Mouse (Mus musculus): ENCODE measurements at regions not wholly inside any gene's neighbourhood (a gene's known extent, or its start where the extent isn't known, plus 50 kb on each side); places are given as distances from the start of the nearest gene placed in this dataset.
A peak's percentile ranks its signal among the peaks of the same experiment; 100 is the strongest.

DNA sequence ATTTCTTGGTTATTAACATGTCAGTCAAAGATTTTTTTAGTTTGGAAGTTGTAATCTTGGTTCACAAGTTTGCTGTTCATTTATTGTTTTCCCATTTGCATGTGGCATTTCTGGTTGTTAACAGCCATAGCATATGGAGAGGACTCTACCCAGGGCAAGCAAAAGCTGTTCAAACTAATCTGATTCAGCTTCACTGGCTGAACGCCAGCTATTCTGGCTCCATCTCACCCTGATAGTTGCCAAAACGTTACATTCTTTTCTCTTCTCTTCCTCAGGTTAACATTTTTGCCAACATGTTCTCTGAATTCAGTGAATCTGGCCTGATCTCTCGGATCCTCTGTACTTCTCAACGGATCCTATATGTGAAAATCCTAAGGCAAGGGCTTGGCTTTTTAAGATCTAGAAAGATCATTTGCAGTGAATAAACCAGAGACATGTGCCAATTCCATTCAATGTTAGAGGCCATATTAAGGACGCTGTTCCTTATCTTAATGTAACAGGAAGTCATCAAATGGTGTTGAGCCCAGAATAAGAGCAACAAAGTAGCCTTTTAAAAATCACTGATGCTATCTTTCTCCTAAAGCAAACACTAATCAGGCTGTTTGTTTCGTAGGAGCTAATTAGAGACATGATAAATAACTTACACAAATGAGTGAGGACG lies 82.2 kb upstream of the Tac1 start:
- DNase-seq (ENCODE audit: low spot score in 2 of 2), result peak in 1 of 2 experiments; percentile 28

DNA sequence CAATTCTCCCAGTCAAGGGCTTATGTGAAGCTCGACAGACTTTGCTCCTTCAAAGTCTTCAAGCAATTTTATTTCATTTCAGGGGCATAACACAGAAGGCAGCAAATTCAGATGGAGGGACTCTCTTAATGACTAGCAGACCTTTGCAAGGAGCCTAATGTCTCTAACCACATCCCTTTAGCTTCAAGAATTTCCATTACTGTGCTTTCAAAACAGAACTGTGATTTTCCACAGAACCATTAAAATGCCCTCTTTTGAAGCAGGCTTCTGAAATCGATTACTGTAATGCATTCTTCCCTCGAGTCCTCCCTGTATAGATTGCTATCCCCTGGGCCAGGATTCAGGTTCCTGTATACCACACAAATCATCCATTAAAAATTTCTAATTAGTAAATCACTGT lies 80.9 kb upstream of the Tac1 start:
- intact Hi-C loops (cut with DNase I), result no loop called here
- no peak for DNase-seq (ENCODE audit: low spot score in 2 of 2)

More for the DNA sequence above, 82.2 kb upstream of the Tac1 start:
- intact Hi-C loops (cut with DNase I), result no loop called here

DNA sequence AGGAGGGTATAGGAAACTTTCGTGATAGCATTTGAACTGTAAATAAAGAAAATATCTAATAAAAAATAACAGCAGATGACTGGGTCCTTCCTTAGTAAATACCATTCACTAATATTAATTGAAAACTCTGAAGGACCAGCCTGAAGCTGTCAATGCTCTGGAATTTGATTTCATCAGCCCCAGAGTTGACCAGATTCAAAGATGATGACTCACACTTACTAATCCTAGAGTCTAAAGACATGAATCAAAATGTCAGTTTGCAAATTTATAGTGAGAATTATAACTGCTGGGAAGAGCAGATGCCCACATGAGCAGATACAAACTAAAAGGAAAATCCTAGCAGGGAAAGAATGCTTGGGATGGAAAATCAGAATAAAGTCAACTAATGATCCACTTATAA lies 77.8 kb upstream of the Tac1 start:
- intact Hi-C loops (cut with DNase I), result no loop called here
- no peak for DNase-seq (ENCODE audit: low spot score in 2 of 2)

DNA sequence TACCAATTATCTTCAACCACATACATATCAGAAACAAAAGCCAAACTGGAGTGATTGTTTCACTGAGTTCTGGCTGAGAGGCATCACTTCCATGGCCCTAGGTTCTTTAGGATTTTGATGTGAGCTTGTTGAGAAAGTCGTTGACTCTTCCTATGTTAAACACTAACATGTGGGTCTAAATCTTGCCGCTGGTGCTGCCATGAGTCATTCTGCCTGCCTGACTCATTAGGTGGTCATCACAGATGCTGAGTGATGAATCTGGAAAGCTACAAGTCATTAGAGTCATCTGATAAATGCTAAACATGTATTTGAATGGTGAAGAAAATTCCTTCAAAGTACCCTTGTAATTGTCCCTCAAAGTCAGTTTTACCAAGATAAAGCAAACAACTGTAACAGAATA lies 60.4 kb upstream of the Tac1 start:
- DNase-seq (ENCODE audit: low spot score in 2 of 2), result peak in 1 of 2 experiments; percentile 6
- intact Hi-C loops (cut with DNase I), result no loop called here

DNA sequence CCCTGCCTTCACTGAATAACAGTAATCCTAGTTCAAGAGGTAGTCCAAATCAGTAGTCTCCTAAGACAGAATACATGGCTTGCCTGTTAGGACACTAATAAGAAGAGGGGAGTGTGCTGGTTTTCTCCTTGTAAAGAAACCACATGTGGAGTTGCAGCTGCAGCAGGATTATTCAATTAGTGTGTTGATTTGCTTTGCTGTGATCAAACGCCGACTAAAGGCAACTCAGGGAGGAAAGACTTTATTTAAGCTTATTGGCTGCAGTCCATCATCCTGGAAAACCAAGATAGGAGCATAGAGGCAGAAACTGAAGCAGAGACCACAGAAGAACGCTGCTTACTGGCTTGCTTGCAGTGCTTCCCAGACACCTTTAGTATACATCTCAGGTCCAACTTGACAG lies 57.9 kb upstream of the Tac1 start:
- intact Hi-C loops (cut with DNase I), result no loop called here
- no peak for DNase-seq (ENCODE audit: low spot score in 2 of 2)
